Mouse (Mus musculus) limb, embryonic 14.5 days (tissue): ENCODE measurements at regions not wholly inside any gene's neighbourhood (a gene's known extent, or its start where the extent isn't known, plus 50 kb on each side); places are given as distances from the start of the nearest gene placed in this dataset.
A peak's percentile ranks its signal among the peaks of the same experiment; 100 is the strongest.

Source experiments
- ATAC-seq: fragments of 200-750 bp; cut with Nextera tagmentation; 2 replicates; pipeline ENCODE4 v1.8.0; 2017; ENCODE audit warnings: low read depth, moderate number of reproducible peaks, moderate TSS enrichment; ENCODE audit not compliant: low FRiP score
- DNase-seq: peaks from one replicate; pipeline ENCODE4 v3.0.0-alpha.2; 2015; ENCODE audit warnings: low spot score
- H3K27ac ChIP-seq: fragments of 300-500 bp; sonication (generic); replicated peaks from 2 replicates; pipeline ENCODE4 v1.5.1; 2014; ENCODE audit warnings: low read depth, mild to moderate bottlenecking, low read length, moderate library complexity, mixed read lengths
- H3K27me3 ChIP-seq: fragments of 300-500 bp; sonication (generic); 2 replicates; pipeline ENCODE4 v1.6.1; 2014; ENCODE audit warnings: low read length, mixed read lengths; ENCODE audit not compliant: control insufficient read depth, insufficient read depth
- H3K36me3 ChIP-seq: fragments of 300-500 bp; sonication (generic); 2 replicates; pipeline ENCODE4 v1.6.1; 2014; ENCODE audit warnings: mild to moderate bottlenecking, low read length, moderate library complexity, mixed read lengths; ENCODE audit not compliant: control insufficient read depth, insufficient read depth
- H3K4me1 ChIP-seq: fragments of 300-500 bp; sonication (generic); 2 replicates; pipeline ENCODE4 v1.6.1; 2014; ENCODE audit warnings: antibody characterized with exemption, low read length, mixed read lengths; ENCODE audit not compliant: control insufficient read depth, insufficient read depth
- H3K4me2 ChIP-seq: fragments of 300-500 bp; sonication (generic); replicated peaks from 2 replicates; pipeline ENCODE4 v1.6.1; 2014; ENCODE audit warnings: low read depth, mild to moderate bottlenecking, low read length, moderate library complexity; ENCODE audit not compliant: severe bottlenecking
- H3K4me3 ChIP-seq: fragments of 300-500 bp; sonication (generic); replicated peaks from 2 replicates; pipeline ENCODE4 v1.5.1; 2014; ENCODE audit warnings: low read length
- H3K9ac ChIP-seq: fragments of 300-500 bp; sonication (generic); 2 replicates; pipeline ENCODE4 v1.6.1; 2014; ENCODE audit warnings: mild to moderate bottlenecking, low read depth, low read length, moderate library complexity; ENCODE audit not compliant: severe bottlenecking
- H3K9me3 ChIP-seq: fragments of 300-500 bp; sonication (generic); 2 replicates; pipeline ENCODE4 v1.6.1; 2016; ENCODE audit warnings: low read length; ENCODE audit not compliant: control insufficient read depth
- POLR2A ChIP-seq: fragments of 200-500 bp; IDR thresholded peaks from 2 replicates; pipeline ENCODE4 v1.8.0; 2012; ENCODE audit warnings: inconsistent platforms, mild to moderate bottlenecking, moderate library complexity, borderline replicate concordance; ENCODE audit not compliant: insufficient read depth, insufficient read length; ENCODE audit errors: extremely low read depth
- WGBS: fragments of 180-500 bp; shearing (Covaris S2); extraction: QIAGEN DNeasy Blood & Tissue Kit; methylation state at CpG from one replicate; pipeline ENCODE4 v1.1.7; 2014; 5-methylcytosine and 5-hydroxymethylcytosine counted together

DNA sequence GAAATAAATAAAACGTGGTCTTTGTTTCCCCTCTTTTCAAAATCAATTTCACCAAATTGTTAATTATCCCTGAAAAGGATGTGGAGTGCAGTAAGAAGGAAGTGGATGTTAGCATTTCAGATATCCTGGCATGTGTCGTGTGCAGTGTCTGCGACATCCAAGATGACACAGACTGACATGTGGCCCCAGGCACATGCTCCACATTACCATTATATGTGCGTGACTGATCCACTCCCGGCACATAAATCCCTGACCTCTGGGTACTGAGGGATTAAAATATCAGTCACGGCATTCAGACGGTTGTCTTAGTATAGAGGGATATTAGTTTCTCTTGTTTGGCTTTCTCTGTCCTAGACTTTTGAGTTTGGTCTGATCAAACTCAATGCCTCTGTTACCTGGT, 168.0 kb upstream of the Slc25a13 start:
- Histone ChIP-seq H3K27ac (no peak overlapping the region), H3K9me3 (no peaks in the 10 kb centered on the region), H3K4me2 (no peak overlapping the region), H3K9ac (no peak overlapping the region), H3K4me1 (no peaks in the 10 kb centered on the region), H3K4me3 (no peak overlapping the region), H3K27me3 (no peaks in the 10 kb centered on the region), H3K36me3 (no peaks in the 10 kb centered on the region)
- TF ChIP-seq POLR2A, result no peak
- DNase-seq (no peak), ATAC-seq (no peak)
- WGBS, result 74% methylated on average over 7 of the region's 7 CpGs

DNA sequence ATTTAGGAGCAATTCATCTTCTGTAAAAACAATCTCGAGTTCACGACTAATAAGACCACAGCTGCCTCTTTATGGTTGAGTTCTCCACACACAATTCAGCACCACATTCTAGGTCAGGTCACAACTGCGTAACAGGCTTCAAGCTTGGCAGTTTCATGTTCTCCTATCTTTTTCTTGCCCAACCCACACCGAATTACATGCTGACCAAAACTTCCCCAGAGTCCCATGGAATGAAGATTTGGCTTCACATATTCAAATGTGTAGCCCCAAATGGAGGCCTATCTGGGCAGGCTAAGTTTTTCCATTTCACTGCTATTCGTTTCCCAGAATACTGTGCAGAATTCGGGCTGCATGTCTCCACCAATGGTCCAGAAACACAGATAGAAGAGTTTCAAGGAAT, 167.5 kb upstream of the Slc25a13 start:
- TF ChIP-seq POLR2A, result no peak
- Histone ChIP-seq H3K4me1 (no peaks in the 10 kb centered on the region), H3K9me3 (no peaks in the 10 kb centered on the region), H3K9ac (no peak overlapping the region), H3K4me3 (no peak overlapping the region), H3K27ac (no peak overlapping the region), H3K4me2 (no peak overlapping the region), H3K27me3 (no peaks in the 10 kb centered on the region), H3K36me3 (no peaks in the 10 kb centered on the region)
- DNase-seq (no peak), ATAC-seq (no peak)
- 65% methylated on average over 6 of the region's 6 CpGs for WGBS

DNA sequence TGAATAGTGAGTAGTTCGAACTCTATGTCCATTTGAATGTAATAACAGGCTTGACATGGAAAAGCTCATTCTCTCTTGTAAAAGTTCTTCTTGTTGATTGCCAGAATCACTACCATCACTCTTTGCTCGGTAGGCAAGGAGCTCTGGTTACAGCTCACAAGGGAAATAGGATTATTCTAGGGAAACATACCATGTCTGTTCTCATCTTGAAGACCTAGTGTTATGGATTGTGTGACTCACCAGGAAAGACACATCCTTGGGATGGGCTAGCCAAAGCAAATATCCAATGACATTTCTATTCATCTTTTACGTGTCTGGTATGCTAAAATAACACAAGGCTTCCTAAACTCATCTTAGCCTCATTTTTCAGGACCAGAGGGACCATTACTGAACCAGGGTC, 155.4 kb upstream of the Slc25a13 start:
- 73% methylated on average over 3 of the region's 3 CpGs for WGBS
- Histone ChIP-seq H3K4me1 (no peaks in the 10 kb centered on the region), H3K9ac (no peak overlapping the region), H3K36me3 (no peaks in the 10 kb centered on the region), H3K4me3 (no peak overlapping the region), H3K27ac (no peak overlapping the region), H3K27me3 (no peaks in the 10 kb centered on the region), H3K4me2 (no peak overlapping the region), H3K9me3 (no peaks in the 10 kb centered on the region)
- ATAC-seq (no peak), DNase-seq (no peak)
- no peak for TF ChIP-seq POLR2A

DNA sequence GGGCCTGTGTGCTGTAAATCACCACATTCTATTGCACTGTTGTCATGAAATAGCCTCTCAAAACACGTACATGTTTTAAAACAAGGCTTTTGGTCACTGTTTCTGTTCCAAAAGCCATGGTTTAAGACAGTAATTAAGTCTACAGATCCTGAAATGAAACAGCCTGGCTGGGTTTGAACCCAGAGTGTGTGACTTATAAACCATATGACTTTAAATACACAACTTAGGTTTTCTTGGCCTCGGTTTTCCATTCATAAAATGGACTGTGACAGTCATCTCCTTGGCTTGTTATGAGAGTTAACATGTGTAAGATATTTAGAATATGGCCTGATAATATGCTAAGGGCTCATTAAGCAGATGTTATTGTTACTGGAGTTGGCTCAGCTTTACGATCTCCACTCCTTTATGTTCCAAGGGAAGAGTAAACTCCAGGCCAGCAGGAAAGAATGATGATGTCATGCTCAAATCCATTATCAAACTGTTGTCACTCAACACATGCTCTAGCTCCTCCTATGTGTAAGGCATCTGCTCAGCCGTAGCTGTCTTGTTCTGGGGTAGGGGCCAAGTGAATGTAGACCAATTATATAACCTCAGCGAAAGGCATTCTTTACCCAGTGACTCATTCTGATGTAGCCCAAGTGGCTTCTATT, 154.6 kb upstream of the Slc25a13 start:
- H3K27ac ChIP-seq, result no peak overlapping the region
- ATAC-seq (peak; percentile 84), DNase-seq (peak; percentile 76)
- no peak overlapping the region for H3K4me3 ChIP-seq
- H3K9ac ChIP-seq, result no peak overlapping the region
- H3K4me1 ChIP-seq, result no peaks in the 10 kb centered on the region
- no peaks in the 10 kb centered on the region for H3K9me3 ChIP-seq
- H3K36me3 ChIP-seq, result no peaks in the 10 kb centered on the region
- H3K27me3 ChIP-seq, result no peaks in the 10 kb centered on the region
- 45% methylated on average over 5 of the region's 5 CpGs for WGBS
- H3K4me2 ChIP-seq, result no peak overlapping the region
- TF ChIP-seq POLR2A, result no peak

DNA sequence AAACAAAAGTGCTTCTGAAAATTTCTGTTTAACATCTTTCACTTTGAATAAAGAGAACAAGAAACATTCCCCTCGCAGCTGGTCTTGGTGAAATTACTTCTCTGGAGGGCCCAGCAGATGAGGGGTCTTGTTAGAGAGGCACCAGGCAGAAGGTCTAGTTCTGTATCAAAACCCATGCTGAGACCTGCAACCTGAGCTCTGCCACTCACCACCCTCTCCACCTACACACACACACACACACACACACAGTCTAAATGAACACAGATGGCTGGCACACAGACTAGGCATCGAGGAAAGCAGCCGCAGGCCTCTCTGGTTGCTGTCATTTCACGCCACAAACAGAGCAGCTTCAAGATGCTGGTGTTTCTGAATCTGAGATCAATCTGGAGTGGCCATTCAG, 147.1 kb upstream of the Slc25a13 start:
- TF ChIP-seq POLR2A, result no peak
- no peak overlapping the region for H3K4me2 ChIP-seq
- no peak for ATAC-seq

More for the DNA sequence above, 147.1 kb upstream of the Slc25a13 start:
- H3K9ac ChIP-seq, result no peak overlapping the region
- H3K27ac ChIP-seq, result no peak overlapping the region
- 23% methylated on average over 4 of the region's 4 CpGs for WGBS
- no peak for DNase-seq
- no peaks in the 10 kb centered on the region for H3K9me3 ChIP-seq
- H3K27me3 ChIP-seq, result no peaks in the 10 kb centered on the region
- H3K4me1 ChIP-seq, result peaks cover 9% of the 10 kb centered on the region
- H3K36me3 ChIP-seq, result no peaks in the 10 kb centered on the region
- no peak overlapping the region for H3K4me3 ChIP-seq
